Mouse (Mus musculus) brown adipose tissue, adult 24 weeks (tissue): ENCODE results near the gene Cep57l1. TPM values are rescaled to one million over a fixed set of nuclear protein-coding genes. Genes with fewer than 3 reads are reported as not detected.

Experiments
- H3K27ac ChIP-seq: fragments of 200-500 bp; replicated peaks from 2 replicates; pipeline ENCODE4 v1.5.1; 2012; ENCODE audit warnings: low read depth, mild to moderate bottlenecking, low read length
- H3K4me1 ChIP-seq: fragments of 200-500 bp; 2 replicates; pipeline ENCODE4 v1.6.1; 2012; ENCODE audit warnings: low read length, mixed read lengths; ENCODE audit not compliant: control insufficient read depth, insufficient read depth, insufficient read length
- H3K4me3 ChIP-seq: fragments of 200-500 bp; 2 replicates; pipeline ENCODE4 v1.5.1; 2012; ENCODE audit warnings: low read depth, mild to moderate bottlenecking, low read length, moderate library complexity; ENCODE audit not compliant: insufficient read depth
- polyA plus RNA-seq: library from polyadenylated mRNA; stranded (reverse); fragments of >200 nt; gene quantifications from 2 replicates; pipeline ENCODE4 v1.2.4, GENCODE M21; 2012; ENCODE audit not compliant: missing spikeins, insufficient read depth, insufficient read length

Gene Cep57l1
- polyA plus RNA-seq, 1 experiment, result 4.8 TPM

- no peak overlapping the region for H3K27ac ChIP-seq
- no peaks in the 10 kb centered on the region for H3K4me1 ChIP-seq
- H3K4me3 ChIP-seq, result no peak overlapping the region
Observed at GRCm38 (mm10) chr10:41735398-41735797, 74.3 kb downstream of the Cep57l1 start.

GRCm38 (mm10) chr10:41733214-41733613, 76.5 kb downstream of the Cep57l1 start:
- Histone ChIP-seq H3K4me1 (no peaks in the 10 kb centered on the region), H3K4me3 (no peak overlapping the region), H3K27ac (no peak overlapping the region)

GRCm38 (mm10) chr10:41731932-41732331, 77.7 kb downstream of the Cep57l1 start:
- Histone ChIP-seq H3K4me3 (no peak overlapping the region), H3K27ac (no peak overlapping the region), H3K4me1 (no peaks in the 10 kb centered on the region)

GRCm38 (mm10) chr10:41730746-41731145, 78.9 kb downstream of the Cep57l1 start:
- H3K4me3 ChIP-seq, result no peak overlapping the region
- no peak overlapping the region for H3K27ac ChIP-seq
- H3K4me1 ChIP-seq, result no peaks in the 10 kb centered on the region

- H3K27ac ChIP-seq, result no peak overlapping the region
- H3K4me3 ChIP-seq, result no peak overlapping the region
- no peaks in the 10 kb centered on the region for H3K4me1 ChIP-seq
Observed at GRCm38 (mm10) chr10:41726215-41726614, 83.5 kb downstream of the Cep57l1 start.

DNA sequence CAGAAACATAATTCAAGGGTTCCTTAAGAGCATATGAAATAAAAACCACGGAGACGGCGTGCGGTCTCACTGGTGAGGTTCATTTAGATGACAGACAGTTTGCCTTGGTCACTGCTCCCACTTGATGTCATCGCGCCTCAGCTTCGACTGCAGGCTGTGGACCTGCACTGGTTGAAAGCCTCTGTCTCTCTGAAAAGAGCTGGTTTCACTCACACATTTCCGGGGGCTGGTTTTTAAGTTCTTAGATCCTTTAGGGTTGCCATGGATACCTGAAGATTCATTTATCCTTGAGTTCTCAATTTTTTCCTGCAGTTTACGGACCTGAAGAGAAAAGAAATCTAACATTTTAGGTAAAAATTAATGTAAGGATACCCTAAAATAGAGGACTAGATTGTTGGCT, 90.1 kb downstream of the Cep57l1 start:
- Histone ChIP-seq H3K27ac (no peak overlapping the region), H3K4me3 (no peak overlapping the region), H3K4me1 (no peaks in the 10 kb centered on the region)

- H3K4me3 ChIP-seq, result no peak within 1 kb of the TSS
- no peak within 1 kb of the TSS for H3K27ac ChIP-seq
- no peaks in the 10 kb centered on the region for H3K4me1 ChIP-seq
Observed at GRCm38 (mm10) chr10:41716029-41716897, 93.4 kb downstream of the Cep57l1 start, which contains the start of gene Ccdc162. Ccdc162 (minus strand) TSS chr10:41716634.

DNA sequence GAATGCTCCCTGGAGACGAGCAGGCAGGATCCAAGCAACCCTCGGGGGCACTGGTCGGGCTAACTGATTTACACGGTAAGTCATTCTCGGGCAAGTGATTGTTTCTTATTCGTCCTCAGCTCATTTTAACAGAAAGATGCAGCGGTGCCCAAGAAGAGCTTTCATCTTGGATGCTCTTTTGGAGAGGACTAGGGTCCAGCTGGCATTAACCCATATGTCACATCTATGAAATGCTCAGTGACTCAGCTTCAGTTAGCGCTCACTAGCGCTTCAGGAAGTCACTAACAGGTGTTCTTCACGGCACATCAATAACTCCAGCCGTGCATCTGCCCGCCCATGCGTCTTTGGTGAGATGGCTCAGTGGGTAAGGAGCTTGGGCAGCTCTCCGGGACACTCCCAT, 94.1 kb downstream of the Cep57l1 start:
- H3K4me3 ChIP-seq, result no peak overlapping the region
- no peak overlapping the region for H3K27ac ChIP-seq
- no peaks in the 10 kb centered on the region for H3K4me1 ChIP-seq

DNA sequence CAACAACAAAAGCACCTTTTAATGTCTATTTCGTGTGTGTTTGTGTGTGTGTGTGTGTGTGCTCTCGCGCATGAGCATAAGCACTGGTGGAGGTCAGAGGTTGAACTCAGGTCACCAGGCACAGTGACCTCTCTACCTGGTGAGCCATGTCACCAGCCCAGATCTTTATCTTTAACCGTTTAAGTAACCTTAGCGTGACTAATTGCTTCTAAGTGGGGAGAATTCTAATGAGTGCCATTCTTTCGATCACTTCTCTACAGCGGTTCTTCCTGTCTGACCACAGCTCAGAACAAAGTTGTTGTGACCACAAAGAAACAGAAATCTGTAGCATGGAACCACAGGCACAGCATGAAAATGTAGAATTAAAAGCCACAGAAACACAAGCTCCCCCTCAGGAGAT, 98.2 kb downstream of the Cep57l1 start:
- no peak overlapping the region for H3K4me3 ChIP-seq
- no peak overlapping the region for H3K27ac ChIP-seq
- H3K4me1 ChIP-seq, result no peaks in the 10 kb centered on the region

GRCm38 (mm10) chr10:41710773-41711172, 98.9 kb downstream of the Cep57l1 start:
- H3K27ac ChIP-seq, result no peak overlapping the region
- H3K4me3 ChIP-seq, result no peak overlapping the region
- no peaks in the 10 kb centered on the region for H3K4me1 ChIP-seq

DNA sequence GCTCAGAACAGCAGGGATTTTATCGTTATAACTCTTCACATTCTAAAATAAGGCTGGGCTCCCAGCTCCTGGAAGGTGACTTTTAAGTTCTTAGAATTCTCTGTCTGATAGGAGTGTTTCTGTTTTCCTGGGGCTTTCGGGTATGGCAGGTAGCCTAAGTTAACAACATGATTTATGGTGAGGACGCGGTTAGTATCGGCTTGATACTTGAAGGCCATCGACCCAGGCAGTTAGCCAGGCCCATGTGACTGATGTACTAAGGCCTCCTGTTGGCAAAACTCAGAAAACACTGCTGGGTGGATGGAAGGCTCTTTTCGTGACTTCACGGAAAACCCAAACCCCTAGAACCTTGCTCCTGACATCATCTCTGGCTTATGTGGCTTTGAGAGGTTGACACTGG, 100.3 kb downstream of the Cep57l1 start:
- Histone ChIP-seq H3K4me1 (no peaks in the 10 kb centered on the region), H3K4me3 (no peak overlapping the region), H3K27ac (no peak overlapping the region)

DNA sequence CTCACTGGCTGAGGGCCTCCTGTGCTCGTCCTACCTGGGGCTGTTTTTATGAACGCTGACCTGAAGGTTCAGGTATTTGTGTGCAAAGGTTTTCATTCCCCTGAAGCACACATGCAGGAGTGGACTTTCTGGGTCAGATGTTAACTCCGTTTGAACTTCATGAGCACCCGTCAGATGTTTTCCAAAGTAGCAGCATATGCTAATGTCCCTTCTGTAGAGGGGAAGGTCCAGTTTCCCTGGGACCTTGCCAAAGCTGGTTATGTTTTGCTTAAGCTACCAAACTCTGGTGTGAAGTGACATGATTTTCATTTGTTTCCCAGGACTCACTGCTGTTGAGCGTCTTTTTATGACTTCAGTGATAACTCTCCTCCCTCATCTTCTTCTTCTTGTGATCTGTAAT, 110.0 kb downstream of the Cep57l1 start:
- H3K4me1 ChIP-seq, result no peaks in the 10 kb centered on the region
- no peak overlapping the region for H3K4me3 ChIP-seq
- H3K27ac ChIP-seq, result no peak overlapping the region

DNA sequence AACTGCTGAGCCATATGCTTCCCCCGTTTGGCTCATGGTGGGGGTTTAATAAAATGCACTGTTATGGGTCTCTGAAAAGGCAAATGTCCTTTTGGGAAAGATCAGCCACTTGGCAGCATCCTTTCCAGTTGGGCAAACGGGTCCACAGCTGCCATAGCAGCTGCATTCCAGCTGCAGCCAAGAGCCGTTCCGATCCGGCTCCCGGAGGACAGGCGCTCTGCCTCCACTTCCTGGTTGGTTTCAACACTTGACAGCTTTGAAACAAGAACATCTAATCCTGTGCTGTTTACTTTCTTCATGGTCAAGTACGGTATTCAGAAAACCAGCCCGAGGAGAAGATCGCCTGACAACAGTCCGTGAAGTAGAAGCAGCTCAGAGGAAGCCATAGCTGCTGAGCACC, 112.6 kb downstream of the Cep57l1 start:
- Histone ChIP-seq H3K27ac (no peak overlapping the region), H3K4me3 (no peak overlapping the region), H3K4me1 (no peaks in the 10 kb centered on the region)

- Histone ChIP-seq H3K27ac (no peak overlapping the region), H3K4me3 (no peak overlapping the region), H3K4me1 (no peaks in the 10 kb centered on the region)
Observed at GRCm38 (mm10) chr10:41690978-41691377, 118.7 kb downstream of the Cep57l1 start.

- no peak overlapping the region for H3K27ac ChIP-seq
- no peaks in the 10 kb centered on the region for H3K4me1 ChIP-seq
- H3K4me3 ChIP-seq, result peak overlapping the region; percentile 35
Observed at GRCm38 (mm10) chr10:41689941-41690887, 119.5 kb downstream of the Cep57l1 start.
